In genomic region chr4:154385208-154385607, GRCm38 (mm10) we compare ENCODE assay signal across 23 mouse cellular contexts. TPM values are rescaled to one million over a fixed set of nuclear protein-coding genes. Genes with fewer than 3 reads are reported as not detected.
DNase-seq lines count a peak whose midpoint lies in the region; ATAC-seq and TF ChIP-seq lines count a peak whose summit lies in the region.
"Had no signal": no experiment of that assay in that cellular context is flagged by ENCODE, and none has a peak within 500 bp of the region (broad histone marks: within the 10 kb centered on the region; RNA-seq: fewer than 3 reads in every experiment).

No protein-coding gene starts in this region.

- peaks cover 77% of the 10 kb centered on the region for H3K27me3 ChIP-seq in heart, embryonic 10.5 days (ENCODE audit: insufficient read depth, poor library complexity, severe bottlenecking)
- no peaks in the 10 kb centered on the region for H3K27me3 ChIP-seq in stomach, embryonic 14.5 days (ENCODE audit: control insufficient read depth, insufficient read depth, low read length)
- H3K27me3 ChIP-seq in stomach, postnatal 0 days (ENCODE audit: control insufficient read depth, insufficient read depth, low read length): no peaks in the 10 kb centered on the region
- no peaks in the 10 kb centered on the region for H3K27me3 ChIP-seq in limb, embryonic 10.5 days (ENCODE audit: low read depth, poor library complexity, severe bottlenecking)
- H3K27me3 ChIP-seq: forebrain, embryonic 15.5 days; neural tube, embryonic 12.5 days had no signal

- no peak for DNase-seq in heart, embryonic 10.5 days (ENCODE audit: low spot score)
- DNase-seq in heart, adult 11 months: no peak
- no peak for DNase-seq in stomach, postnatal 0 days (ENCODE audit: low spot score)
- peak; percentile 57 for DNase-seq in limb, embryonic 10.5 days (ENCODE audit: low spot score)
- no peak for DNase-seq in natural killer cell, adult 2 months (ENCODE audit: low spot score in 2 of 2)
- no peak for DNase-seq in layer of hippocampus, postnatal 25 days (ENCODE audit: extremely low spot score in 1 of 2, low spot score in 1 of 2)
- DNase-seq: adrenal gland, postnatal 10 days; B cell, adult 2 months; cerebellum, adult 18-20 months; cerebellum, postnatal 36 days; heart, adult 18-20 months; lung, adult 2 months; thymus, adult 18-20 months had no signal

- H3K4me1 ChIP-seq in heart, embryonic 10.5 days: peaks cover 49% of the 10 kb centered on the region
- H3K4me1 ChIP-seq in stomach, embryonic 14.5 days (ENCODE audit: control insufficient read depth, insufficient read depth, low read length): peaks cover 9% of the 10 kb centered on the region; the same call in 1 of the 2 replicates
- H3K4me1 ChIP-seq in stomach, postnatal 0 days (replicated peaks; ENCODE audit: control insufficient read depth, insufficient read depth): no peaks in the 10 kb centered on the region; the same call in 1 of the 2 replicates
- H3K4me1 ChIP-seq in limb, embryonic 10.5 days: peaks cover 75% of the 10 kb centered on the region

- H3K4me2 ChIP-seq in stomach, embryonic 14.5 days (replicated peaks; ENCODE audit: low read depth, low read length): no peak overlapping the region
- no peak overlapping the region for H3K4me2 ChIP-seq in stomach, postnatal 0 days (replicated peaks; ENCODE audit: low read depth)
- H3K4me2 ChIP-seq: forebrain, embryonic 15.5 days; heart, embryonic 15.5 days; liver, embryonic 11.5 days; neural tube, embryonic 12.5 days had no signal

- TF ChIP-seq CTCF in stomach, postnatal 0 days (IDR thresholded peaks at IDR 0.05; ENCODE audit: low read depth): no peak

- 68% methylated on average over 8 of the region's 8 CpGs for WGBS in heart, embryonic 10.5 days
- 71% methylated on average over 8 of the region's 8 CpGs for WGBS in stomach, embryonic 14.5 days
- 75% methylated on average over 8 of the region's 8 CpGs for WGBS in stomach, postnatal 0 days
- 51% methylated on average over 8 of the region's 8 CpGs for WGBS in limb, embryonic 10.5 days

- no peaks in the 10 kb centered on the region for H3K36me3 ChIP-seq in heart, embryonic 10.5 days
- H3K36me3 ChIP-seq in stomach, embryonic 14.5 days (ENCODE audit: control insufficient read depth, insufficient read depth, low read length): no peaks in the 10 kb centered on the region
- H3K36me3 ChIP-seq in stomach, postnatal 0 days (ENCODE audit: control insufficient read depth, insufficient read depth, low read length): no peaks in the 10 kb centered on the region
- H3K36me3 ChIP-seq in limb, embryonic 10.5 days: peaks cover 12% of the 10 kb centered on the region
- H3K36me3 ChIP-seq: forebrain, embryonic 15.5 days; heart, embryonic 15.5 days; neural tube, embryonic 12.5 days had no signal

- H3K9me3 ChIP-seq in heart, embryonic 10.5 days: no peaks in the 10 kb centered on the region
- no peaks in the 10 kb centered on the region for H3K9me3 ChIP-seq in stomach, embryonic 14.5 days (ENCODE audit: control insufficient read depth, low read depth, low read length)
- H3K9me3 ChIP-seq in stomach, postnatal 0 days (ENCODE audit: control insufficient read depth, low read length): no peaks in the 10 kb centered on the region
- H3K9me3 ChIP-seq in limb, embryonic 10.5 days (replicated peaks): no peaks in the 10 kb centered on the region
- H3K9me3 ChIP-seq: forebrain, embryonic 15.5 days; heart, embryonic 15.5 days; neural tube, embryonic 12.5 days had no signal

- H3K27ac ChIP-seq in heart, embryonic 10.5 days: peak overlapping the region; percentile 56
- peak overlapping the region; percentile 10; the same call in 1 of the 2 replicates for H3K27ac ChIP-seq in stomach, embryonic 14.5 days (ENCODE audit: low read length)
- no peak overlapping the region for H3K27ac ChIP-seq in stomach, postnatal 0 days (replicated peaks)
- H3K27ac ChIP-seq in limb, embryonic 10.5 days: peak overlapping the region; percentile 84
- H3K27ac ChIP-seq: forebrain, embryonic 15.5 days; heart, embryonic 15.5 days; kidney, postnatal 0 days; macrophage; neural tube, embryonic 12.5 days had no signal

- H3K9ac ChIP-seq in stomach, embryonic 14.5 days (replicated peaks; ENCODE audit: low read depth, low read length): no peak overlapping the region
- no peak overlapping the region for H3K9ac ChIP-seq in stomach, postnatal 0 days (ENCODE audit: low read length)
- H3K9ac ChIP-seq: forebrain, embryonic 15.5 days; heart, embryonic 15.5 days; neural tube, embryonic 12.5 days had no signal

- TF ChIP-seq EP300 in stomach, postnatal 0 days (optimal IDR thresholded peaks at IDR 0.05): no peak

- H3K4me3 ChIP-seq in heart, embryonic 10.5 days: no peak overlapping the region
- H3K4me3 ChIP-seq in stomach, embryonic 14.5 days (ENCODE audit: low read depth, low read length): no peak overlapping the region
- no peak overlapping the region for H3K4me3 ChIP-seq in stomach, postnatal 0 days (ENCODE audit: low read depth, low read length)
- no peak overlapping the region for H3K4me3 ChIP-seq in limb, embryonic 10.5 days
- H3K4me3 ChIP-seq: forebrain, embryonic 15.5 days; heart, embryonic 15.5 days; neural tube, embryonic 12.5 days had no signal

- no peak for ATAC-seq in stomach, embryonic 14.5 days (ENCODE audit: insufficient number of reproducible peaks, insufficient read depth, low FRiP score, low read depth)
- no peak for ATAC-seq in stomach, postnatal 0 days (ENCODE audit: low FRiP score, low TSS enrichment)
- ATAC-seq: forebrain, embryonic 15.5 days; intestine, postnatal 0 days had no signal

RNA-seq across cellular contexts. Expression of gene B230104I21Rik, which starts 49.3 kb away (rescaled TPM):
- not detected in 2 replicates for polyA plus RNA-seq in heart, embryonic 10.5 days (2016; fragmentation: Nextera tagmentation; extraction: Ambion mirVana)
- not detected in 2 replicates for polyA plus RNA-seq in stomach, embryonic 14.5 days (2014; fragmentation: Nextera tagmentation; extraction: Ambion mirVana)
- not detected in 2 replicates for polyA plus RNA-seq in stomach, postnatal 0 days (2015; fragmentation: Nextera tagmentation; extraction: Ambion mirVana)
- polyA plus RNA-seq in limb, embryonic 10.5 days (2016; fragmentation: Nextera tagmentation; extraction: Ambion mirVana): 0.18 TPM in 1 of 2 replicates, not detected in the other
- 1 to 10 TPM in 1 of 2 experiments, under 1 TPM in 1; 0.32 to 1.0 TPM for total RNA-seq in layer of hippocampus, postnatal 25 days (2021)
- total RNA-seq: adrenal gland, postnatal 10 days; heart, adult 18-20 months; hematopoietic stem cell, adult 5-6 weeks had no signal
- polyA plus RNA-seq: heart, embryonic 15.5 days; intestine, postnatal 0 days; kidney, postnatal 0 days; liver, embryonic 11.5 days; lung, adult 2 months; macrophage; neural tube, embryonic 12.5 days; urinary bladder, adult 2 months had no signal
